27 mouse cellular contexts compared by ENCODE assay signal in genomic region chr4:119727871-119728270, GRCm38 (mm10).
"Had no signal": no experiment of that assay in that cellular context is flagged by ENCODE, and none has a peak within 500 bp of the region (broad histone marks: within the 10 kb centered on the region; RNA-seq: fewer than 3 reads in every experiment).

No protein-coding gene starts in this region.

- H3K9ac ChIP-seq: embryonic facial prominence, embryonic 12.5 days; embryonic facial prominence, embryonic 13.5 days; embryonic facial prominence, embryonic 15.5 days; forebrain, embryonic 12.5 days; forebrain, embryonic 13.5 days; forebrain, embryonic 15.5 days; forebrain, postnatal 0 days had no signal

- H3K4me3 ChIP-seq: embryonic facial prominence, embryonic 10.5 days; embryonic facial prominence, embryonic 12.5 days; embryonic facial prominence, embryonic 13.5 days; embryonic facial prominence, embryonic 15.5 days; erythroblast, embryonic 14.5 days; forebrain, embryonic 10.5 days; forebrain, embryonic 12.5 days; forebrain, embryonic 13.5 days; forebrain, embryonic 15.5 days; gastrocnemius, adult 2 months had no signal

- H3K4me1 ChIP-seq: embryonic facial prominence, embryonic 13.5 days; embryonic facial prominence, embryonic 15.5 days; forebrain, embryonic 12.5 days; forebrain, embryonic 13.5 days; forebrain, embryonic 15.5 days had no signal

- H3K27ac ChIP-seq: embryonic facial prominence, embryonic 10.5 days; embryonic facial prominence, embryonic 12.5 days; embryonic facial prominence, embryonic 13.5 days; embryonic facial prominence, embryonic 15.5 days; forebrain, embryonic 10.5 days; forebrain, embryonic 12.5 days; forebrain, embryonic 13.5 days; forebrain, embryonic 15.5 days; gastrocnemius, adult 2 months had no signal

- H3K9me3 ChIP-seq: embryonic facial prominence, embryonic 10.5 days; embryonic facial prominence, embryonic 12.5 days; embryonic facial prominence, embryonic 13.5 days; embryonic facial prominence, embryonic 15.5 days; forebrain, embryonic 10.5 days; forebrain, embryonic 12.5 days; forebrain, embryonic 13.5 days; forebrain, embryonic 15.5 days had no signal

- ATAC-seq: forebrain, embryonic 13.5 days; forebrain, embryonic 14.5 days; forebrain, embryonic 15.5 days; forebrain, embryonic 16.5 days; forebrain, postnatal 0 days had no signal

- H3K4me2 ChIP-seq: embryonic facial prominence, embryonic 12.5 days; embryonic facial prominence, embryonic 13.5 days; embryonic facial prominence, embryonic 15.5 days; forebrain, embryonic 12.5 days; forebrain, embryonic 13.5 days; forebrain, embryonic 15.5 days had no signal

- H3K36me3 ChIP-seq: embryonic facial prominence, embryonic 10.5 days; embryonic facial prominence, embryonic 12.5 days; embryonic facial prominence, embryonic 13.5 days; embryonic facial prominence, embryonic 15.5 days; forebrain, embryonic 10.5 days; forebrain, embryonic 12.5 days; forebrain, embryonic 15.5 days had no signal

- H3K27me3 ChIP-seq: embryonic facial prominence, embryonic 12.5 days had no signal

- DNase-seq: cerebellum, adult 2 months; cerebellum, adult 8-10 months; cerebellum, adult 9-10 months; cerebellum, adult 9-11 months; cerebellum, postnatal 10 days; cerebellum, postnatal 14 days; cerebellum, postnatal 25 days; cerebellum, postnatal 36 days; embryo, embryonic 11 days; forebrain, postnatal 0 days; gastrocnemius, adult 2 months; gastrocnemius, postnatal 10 days; gastrocnemius, postnatal 14 days; gastrocnemius, postnatal 25 days; gastrocnemius, postnatal 36 days; heart, adult 18-20 months had no signal
